Mouse (Mus musculus) lung, embryonic 14.5 days (tissue): ENCODE results near the gene Ptbp3. TPM values are rescaled to one million over a fixed set of nuclear protein-coding genes. Genes with fewer than 3 reads are reported as not detected.

Experiments used
- ATAC-seq: fragments of 200-750 bp; cut with Nextera tagmentation; 2 replicates; pipeline ENCODE4 v1.8.0; 2017; ENCODE audit warnings: mild to moderate bottlenecking, moderate TSS enrichment, moderate library complexity; ENCODE audit not compliant: insufficient read depth
- DNase-seq: peaks from one replicate; pipeline ENCODE4 v3.0.0-alpha.2; 2015
- H3K27ac ChIP-seq: fragments of 300-500 bp; sonication (generic); 2 replicates; pipeline ENCODE4 v1.5.1; 2014; ENCODE audit warnings: low read depth, mild to moderate bottlenecking, moderate library complexity
- H3K27me3 ChIP-seq: fragments of 300-500 bp; sonication (generic); 2 replicates; pipeline ENCODE4 v1.6.1; 2014; ENCODE audit warnings: low read length, control low read depth; ENCODE audit not compliant: insufficient read depth
- H3K36me3 ChIP-seq: fragments of 300-500 bp; sonication (generic); 2 replicates; pipeline ENCODE4 v1.6.1; 2014; ENCODE audit warnings: control low read depth; ENCODE audit not compliant: insufficient read depth
- H3K4me1 ChIP-seq: fragments of 300-500 bp; sonication (generic); 2 replicates; pipeline ENCODE4 v1.6.1; 2014; ENCODE audit warnings: antibody characterized with exemption, control low read depth; ENCODE audit not compliant: insufficient read depth
- H3K4me2 ChIP-seq: fragments of 300-500 bp; sonication (generic); 2 replicates; pipeline ENCODE4 v1.6.1; 2014; ENCODE audit warnings: mild to moderate bottlenecking
- H3K4me3 ChIP-seq: fragments of 300-500 bp; sonication (generic); 2 replicates; pipeline ENCODE4 v1.5.1; 2014; ENCODE audit warnings: low read depth, low read length
- H3K9ac ChIP-seq: fragments of 300-500 bp; sonication (generic); 2 replicates; pipeline ENCODE4 v1.6.1; 2014
- H3K9me3 ChIP-seq: fragments of 300-500 bp; sonication (generic); 2 replicates; pipeline ENCODE4 v1.6.1; 2016; ENCODE audit warnings: low read depth, low read length, control low read depth
- CTCF ChIP-seq: IDR thresholded peaks from 2 replicates; pipeline ENCODE4 v1.5.1; 2016; ENCODE audit warnings: antibody characterized with exemption, low read depth
- WGBS: fragments of 180-500 bp; shearing (Covaris S2); extraction: QIAGEN DNeasy Blood & Tissue Kit; methylation state at CpG from one replicate; pipeline ENCODE4 v1.1.7; 2014; 5-methylcytosine and 5-hydroxymethylcytosine counted together
- polyA plus RNA-seq: library from polyadenylated mRNA; unstranded; fragments of >200 nt; fragmentation: Nextera tagmentation; extraction: Ambion mirVana; gene quantifications from 2 replicates; pipeline ENCODE4 v1.2.1, GENCODE M21; 2014

Ptbp3 gene
- polyA plus RNA-seq, 1 experiment from 2014 or later = 69.6 TPM

DNA sequence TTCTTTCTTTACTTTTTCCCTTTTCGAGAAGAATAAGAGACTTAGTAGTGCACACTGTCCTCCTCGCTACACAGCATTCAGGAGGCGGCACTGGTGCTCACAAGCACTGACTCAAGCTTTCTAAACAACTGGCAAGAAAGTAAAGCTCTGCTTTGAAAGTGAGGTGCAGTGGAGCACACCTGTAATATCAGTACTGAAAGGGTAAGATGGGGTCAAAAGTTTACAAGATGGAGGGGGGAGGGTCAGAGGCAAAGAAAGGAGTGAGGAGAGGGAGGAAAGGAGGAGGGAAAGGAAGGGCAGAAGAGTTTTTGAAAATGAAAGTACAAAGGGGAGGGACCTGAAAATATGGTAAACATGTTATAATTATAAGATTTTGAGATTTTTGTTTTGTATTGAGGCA, 43.7 kb downstream of the Ptbp3 start:
- H3K36me3 ChIP-seq = peaks cover 32% of the 10 kb centered on the region
- H3K4me3 ChIP-seq = no peak overlapping the region
- H3K9me3 ChIP-seq = no peaks in the 10 kb centered on the region
- no peak for TF ChIP-seq CTCF
- H3K9ac ChIP-seq = no peak overlapping the region
- H3K27me3 ChIP-seq = no peaks in the 10 kb centered on the region
- no peak for ATAC-seq
- WGBS = 69% methylated on average over 3 of the region's 3 CpGs
- no peak overlapping the region for H3K4me2 ChIP-seq
- H3K4me1 ChIP-seq = no peaks in the 10 kb centered on the region
- DNase-seq = no peak
- H3K27ac ChIP-seq = no peak overlapping the region

DNA sequence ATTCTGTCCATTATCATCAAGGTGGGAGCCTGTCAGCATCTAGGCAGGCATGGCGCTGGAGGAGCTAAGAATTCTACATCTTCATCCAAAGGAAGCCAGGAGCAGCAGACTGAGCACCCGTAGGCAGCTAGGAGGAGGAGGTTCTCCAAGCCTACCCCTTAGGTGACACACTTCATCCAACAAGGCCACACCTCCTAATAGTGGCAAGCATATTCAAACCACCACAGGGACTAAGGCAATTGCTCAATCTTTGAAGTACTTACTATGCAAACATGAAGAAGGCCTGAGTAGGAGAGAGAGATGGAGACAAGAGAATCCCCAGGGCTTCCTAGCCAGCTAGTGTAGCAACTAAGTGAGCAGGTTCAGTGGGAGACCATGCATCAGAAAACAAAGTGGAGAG, 58.1 kb downstream of the Ptbp3 start:
- Histone ChIP-seq H3K27me3 (no peaks in the 10 kb centered on the region), H3K9ac (no peak overlapping the region), H3K4me2 (no peak overlapping the region), H3K27ac (no peak overlapping the region), H3K4me3 (no peak overlapping the region), H3K36me3 (peaks cover 38% of the 10 kb centered on the region), H3K9me3 (no peaks in the 10 kb centered on the region), H3K4me1 (no peaks in the 10 kb centered on the region)
- 77% methylated on average over 2 of the region's 2 CpGs for WGBS
- no peak for TF ChIP-seq CTCF
- ATAC-seq = no peak
- DNase-seq = peak; percentile 15

DNA sequence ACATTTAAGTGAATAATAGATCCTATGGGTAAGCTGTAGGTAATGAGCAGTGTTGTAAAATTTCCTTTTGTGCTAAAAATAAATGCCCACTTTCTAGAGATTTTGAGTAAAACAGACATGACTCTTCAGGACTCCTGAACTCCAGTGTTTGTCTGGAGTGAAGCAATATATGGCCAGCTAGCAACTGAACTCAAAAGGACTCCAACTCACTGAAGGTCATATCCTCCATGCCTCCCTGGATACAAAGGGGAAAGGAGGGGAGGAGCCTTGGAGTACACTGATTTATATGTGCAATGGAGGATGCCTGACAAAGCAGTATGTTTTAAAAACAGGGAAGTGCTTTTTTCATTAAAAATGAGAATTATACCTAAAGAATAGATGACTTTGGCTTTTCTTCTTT, 77.9 kb downstream of the Ptbp3 start:
- no peak for DNase-seq
- TF ChIP-seq CTCF = no peak
- no peak overlapping the region for H3K4me3 ChIP-seq
- H3K9ac ChIP-seq = no peak overlapping the region
- ATAC-seq = no peak
- no peaks in the 10 kb centered on the region for H3K9me3 ChIP-seq
- H3K36me3 ChIP-seq = peaks cover 10% of the 10 kb centered on the region; the same call in 1 of the 2 replicates
- no peak overlapping the region for H3K27ac ChIP-seq
- no peaks in the 10 kb centered on the region for H3K27me3 ChIP-seq
- no peak overlapping the region for H3K4me2 ChIP-seq
- no peaks in the 10 kb centered on the region for H3K4me1 ChIP-seq

DNA sequence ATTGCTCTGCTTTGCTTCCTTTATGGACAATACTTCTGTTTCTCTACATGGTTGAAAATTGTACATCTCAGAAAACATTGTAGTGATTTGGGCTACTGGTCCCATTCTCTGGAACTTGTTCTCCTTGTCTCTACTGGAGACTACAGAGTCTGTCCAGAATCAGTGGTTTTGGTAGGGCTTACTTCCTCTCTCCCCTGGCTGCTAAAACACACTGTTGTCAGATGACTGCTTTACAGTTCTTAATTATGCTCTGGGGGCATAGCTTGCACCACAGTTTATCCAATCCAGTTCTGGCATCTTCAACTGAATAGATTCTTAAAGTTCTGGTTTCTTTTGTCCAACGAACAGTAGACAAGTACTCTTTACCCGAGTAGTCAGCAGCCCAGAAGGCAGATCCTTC, 83.7 kb downstream of the Ptbp3 start:
- Histone ChIP-seq H3K27ac (no peak overlapping the region), H3K9me3 (no peaks in the 10 kb centered on the region), H3K9ac (no peak overlapping the region), H3K4me3 (no peak overlapping the region), H3K27me3 (no peaks in the 10 kb centered on the region), H3K4me2 (no peak overlapping the region), H3K4me1 (peaks cover 3% of the 10 kb centered on the region; the same call in 1 of the 2 replicates), H3K36me3 (no peaks in the 10 kb centered on the region)
- WGBS = 82% methylated on average over 2 of the region's 2 CpGs
- no peak for TF ChIP-seq CTCF
- ATAC-seq (no peak), DNase-seq (no peak)

DNA sequence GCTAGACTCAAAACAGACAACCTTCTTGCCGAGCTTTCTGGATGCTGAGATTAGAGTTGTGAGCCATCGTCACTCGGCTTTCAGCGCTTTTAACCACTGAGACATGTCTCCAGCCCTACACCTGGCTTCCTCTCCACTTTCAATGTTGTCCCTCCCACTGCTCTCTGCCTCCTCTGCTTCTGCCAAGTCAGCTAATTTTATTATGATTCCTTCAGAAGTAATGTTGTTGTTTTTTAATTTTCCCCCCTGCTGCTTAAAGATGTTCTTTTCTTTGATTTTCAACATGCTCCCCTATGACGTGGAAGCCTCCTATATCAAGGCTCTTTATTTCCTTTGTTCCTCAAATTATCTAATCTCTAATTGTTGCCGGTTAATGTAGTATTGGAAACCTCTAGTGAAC, 84.5 kb downstream of the Ptbp3 start:
- 78% methylated on average over 6 of the region's 6 CpGs for WGBS
- DNase-seq (no peak), ATAC-seq (no peak)
- Histone ChIP-seq H3K4me1 (peaks cover 6% of the 10 kb centered on the region; the same call in 1 of the 2 replicates), H3K4me3 (no peak overlapping the region), H3K4me2 (no peak overlapping the region), H3K27me3 (no peaks in the 10 kb centered on the region), H3K27ac (no peak overlapping the region), H3K36me3 (no peaks in the 10 kb centered on the region), H3K9ac (no peak overlapping the region), H3K9me3 (no peaks in the 10 kb centered on the region)
- no peak for TF ChIP-seq CTCF

DNA sequence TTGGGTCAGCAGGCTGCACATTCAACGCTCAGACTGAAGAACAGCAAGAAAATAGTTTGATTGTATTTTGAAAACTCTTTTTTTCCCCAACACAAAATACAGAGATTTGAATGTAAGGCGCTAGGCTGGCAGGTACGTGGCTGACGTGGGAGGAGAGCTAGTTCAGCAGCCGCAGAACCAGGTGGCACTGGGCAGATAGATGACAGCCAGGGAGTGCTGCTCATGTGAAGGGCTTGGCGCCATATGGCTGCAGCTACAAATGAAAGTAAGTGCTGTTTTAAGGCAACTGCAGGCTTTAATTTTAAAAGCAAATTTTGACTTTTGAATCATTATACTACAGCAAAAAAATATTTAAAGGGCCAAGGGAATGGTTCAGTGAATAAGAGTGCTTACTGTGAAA, 86.7 kb downstream of the Ptbp3 start:
- Histone ChIP-seq H3K9me3 (no peaks in the 10 kb centered on the region), H3K36me3 (no peaks in the 10 kb centered on the region), H3K27me3 (no peaks in the 10 kb centered on the region), H3K4me3 (no peak overlapping the region), H3K4me1 (peaks cover 19% of the 10 kb centered on the region; the same call in 1 of the 2 replicates), H3K9ac (no peak overlapping the region), H3K27ac (no peak overlapping the region), H3K4me2 (no peak overlapping the region)
- 57% methylated on average over 6 of the region's 6 CpGs for WGBS
- DNase-seq (no peak), ATAC-seq (no peak)
- TF ChIP-seq CTCF = no peak

DNA sequence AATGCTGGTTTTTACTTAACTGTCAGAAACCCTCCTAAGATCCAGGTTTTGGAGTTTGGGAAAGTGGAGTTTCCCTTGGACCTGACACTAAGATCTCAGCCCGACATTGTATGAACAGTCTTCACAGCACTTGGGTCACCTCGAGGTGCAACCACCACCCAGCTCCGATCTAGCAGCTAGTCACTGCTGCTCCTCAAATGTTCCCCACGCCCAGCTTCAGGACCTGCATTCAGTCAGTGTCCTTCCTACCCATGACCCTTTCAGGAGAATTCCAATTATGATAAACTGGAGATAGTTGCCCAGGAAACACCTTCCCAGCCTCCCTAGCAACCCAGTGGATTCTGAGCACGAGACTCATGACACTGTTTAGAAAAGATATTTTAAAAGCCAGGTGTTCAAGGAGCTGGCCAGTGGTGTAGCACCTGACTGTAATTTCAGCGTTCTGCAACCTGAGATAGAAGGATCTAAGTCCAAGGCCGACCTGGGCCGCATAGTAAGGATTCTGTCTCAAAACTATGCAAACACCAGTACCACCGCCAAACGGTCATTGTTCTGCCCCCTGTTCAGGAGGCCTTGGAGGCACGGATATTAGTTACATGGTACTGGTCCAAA, 87.9 kb downstream of the Ptbp3 start:
- 47% methylated on average over 11 of the region's 11 CpGs for WGBS
- Histone ChIP-seq H3K9me3 (no peaks in the 10 kb centered on the region), H3K9ac (no peak overlapping the region), H3K27ac (no peak overlapping the region), H3K4me2 (no peak overlapping the region), H3K4me1 (peaks cover 19% of the 10 kb centered on the region; the same call in 1 of the 2 replicates), H3K4me3 (no peak overlapping the region), H3K27me3 (no peaks in the 10 kb centered on the region), H3K36me3 (no peaks in the 10 kb centered on the region)
- DNase-seq = peak; percentile 7
- peak; percentile 9; the same call in 1 of the 2 replicates for ATAC-seq
- TF ChIP-seq CTCF = no peak
